Mouse (Mus musculus): ENCODE measurements around the gene Mzf1.
"Not testable (repeated sequence)": the region's sequence is repeated elsewhere in the genome, so short reads cannot be mapped to it uniquely, and the experiment has no call there.

Gene Mzf1

DNA sequence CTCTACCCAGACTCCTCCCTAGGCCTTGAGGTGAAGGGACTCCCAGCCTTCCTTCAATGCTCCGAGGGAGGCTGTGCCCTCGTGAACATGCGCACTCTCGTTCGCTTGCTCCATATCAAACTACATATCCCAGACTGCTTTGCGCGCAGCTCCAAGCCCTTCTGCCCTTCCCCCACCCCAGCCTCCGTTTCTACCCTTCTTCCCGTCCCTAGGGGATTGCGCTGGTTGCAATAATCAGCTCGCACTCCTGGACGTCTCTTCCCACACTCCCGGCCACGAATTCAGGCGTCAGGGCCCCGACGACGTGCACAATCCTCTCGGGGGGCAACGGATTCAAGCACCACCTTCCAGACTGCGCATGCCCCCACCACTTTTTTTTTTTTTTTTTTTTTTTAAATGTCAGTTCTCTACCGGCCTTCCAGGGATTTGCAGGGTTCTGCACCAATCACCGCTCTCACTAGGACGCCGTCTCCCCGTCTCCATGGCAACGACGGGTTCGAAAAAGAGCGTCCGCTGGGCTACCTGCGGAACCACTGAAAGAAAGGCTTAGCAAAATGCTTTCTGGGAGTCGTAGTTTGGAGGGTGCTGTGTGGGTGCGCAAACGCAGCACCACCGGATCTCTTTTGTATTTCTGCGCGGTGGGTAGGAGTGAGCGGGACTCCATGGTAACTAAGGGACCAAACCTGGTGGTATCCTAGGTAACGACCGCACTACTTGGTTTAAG, at the start of gene Mzf1:
Mzf1 (minus strand) TSS at position 478 of the 724 bp plus-strand sequence.
- DNase-seq = peak; percentile 99

DNA sequence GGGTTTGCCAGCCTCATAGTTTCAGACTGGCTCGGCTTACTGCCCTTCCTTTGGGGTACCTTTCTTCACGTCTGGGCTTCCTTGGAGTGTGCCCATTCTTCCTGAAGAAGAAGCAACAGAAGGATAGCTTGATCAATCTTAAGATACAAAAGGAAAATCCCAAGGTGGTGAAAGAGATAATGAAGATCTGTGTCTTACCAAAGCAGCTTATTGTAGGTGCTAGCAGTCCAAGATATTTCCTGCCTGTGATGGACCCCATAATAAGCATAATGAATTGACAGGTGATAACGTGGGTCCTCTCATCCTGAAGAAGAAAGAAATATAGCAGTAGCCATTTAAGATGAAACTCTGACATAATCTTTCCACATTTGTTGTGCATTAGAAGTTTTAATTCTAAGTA, 40.5 kb upstream of the Mzf1 start, which contains the start of gene Vmn1r85:
Vmn1r85 (minus strand) TSS at position 101 of the 400 bp plus-strand sequence.
- DNase-seq = no peak

DNA sequence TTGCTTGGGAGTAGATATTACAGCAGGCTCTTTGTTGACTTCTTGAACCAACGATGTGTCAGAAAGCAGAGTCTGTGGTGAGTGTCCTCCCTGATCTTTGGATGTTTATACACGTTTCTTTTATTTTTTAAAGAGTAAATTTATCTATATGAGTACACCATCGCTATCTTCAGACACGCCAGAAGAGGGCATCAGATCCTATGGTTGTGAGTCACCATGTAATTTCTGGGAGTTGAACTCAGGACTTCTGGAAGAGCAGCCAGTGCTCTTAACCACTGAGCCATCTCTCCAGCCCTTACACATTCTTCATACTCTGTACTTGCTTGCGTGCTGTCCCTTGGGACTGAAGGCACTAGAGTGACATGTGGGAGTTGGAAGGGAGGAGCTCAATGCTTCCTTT, 17.7 kb upstream of the Mzf1 start:
- DNase-seq = no peak

DNA sequence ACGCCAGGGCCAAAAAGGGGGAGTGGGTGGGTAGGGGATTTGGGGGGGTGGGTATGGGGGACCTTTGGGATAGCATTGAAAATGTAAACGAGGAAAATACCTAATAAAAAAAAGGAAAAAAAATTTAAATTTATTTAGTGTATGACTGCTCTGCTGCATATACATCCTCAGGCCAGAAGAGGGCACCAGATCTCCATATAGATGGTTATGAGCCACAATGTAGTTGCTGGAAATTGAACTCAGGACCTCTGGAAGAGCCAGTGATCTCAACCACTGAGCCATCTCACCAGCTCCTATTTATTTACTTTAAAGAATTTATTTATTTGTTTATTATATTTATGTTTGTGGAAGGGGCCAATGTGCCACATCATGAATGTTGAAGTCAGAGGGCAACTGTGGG, 8.8 kb upstream of the Mzf1 start:
- DNase-seq = not testable (repeated sequence)

DNA sequence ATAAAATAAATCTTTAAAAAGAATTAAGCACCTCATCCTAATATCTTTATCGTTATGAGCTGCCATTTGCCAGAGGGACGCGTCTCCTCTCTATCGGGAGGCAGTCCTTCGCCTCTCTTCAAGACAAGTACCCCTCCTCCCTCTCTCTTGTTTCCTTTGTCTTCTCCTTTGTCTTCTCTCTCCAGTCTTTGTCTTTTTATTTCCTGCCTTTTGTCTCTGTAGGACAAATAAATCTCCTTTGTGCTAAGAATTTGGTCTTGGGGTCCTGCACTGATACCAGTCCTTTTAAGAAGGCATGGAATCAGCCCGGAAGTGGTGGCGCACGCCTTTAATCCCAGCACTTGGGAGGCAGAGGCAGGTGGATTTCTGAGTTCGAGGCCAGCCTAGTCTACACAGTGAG, 5.0 kb upstream of the Mzf1 start:
- no peak for DNase-seq

DNA sequence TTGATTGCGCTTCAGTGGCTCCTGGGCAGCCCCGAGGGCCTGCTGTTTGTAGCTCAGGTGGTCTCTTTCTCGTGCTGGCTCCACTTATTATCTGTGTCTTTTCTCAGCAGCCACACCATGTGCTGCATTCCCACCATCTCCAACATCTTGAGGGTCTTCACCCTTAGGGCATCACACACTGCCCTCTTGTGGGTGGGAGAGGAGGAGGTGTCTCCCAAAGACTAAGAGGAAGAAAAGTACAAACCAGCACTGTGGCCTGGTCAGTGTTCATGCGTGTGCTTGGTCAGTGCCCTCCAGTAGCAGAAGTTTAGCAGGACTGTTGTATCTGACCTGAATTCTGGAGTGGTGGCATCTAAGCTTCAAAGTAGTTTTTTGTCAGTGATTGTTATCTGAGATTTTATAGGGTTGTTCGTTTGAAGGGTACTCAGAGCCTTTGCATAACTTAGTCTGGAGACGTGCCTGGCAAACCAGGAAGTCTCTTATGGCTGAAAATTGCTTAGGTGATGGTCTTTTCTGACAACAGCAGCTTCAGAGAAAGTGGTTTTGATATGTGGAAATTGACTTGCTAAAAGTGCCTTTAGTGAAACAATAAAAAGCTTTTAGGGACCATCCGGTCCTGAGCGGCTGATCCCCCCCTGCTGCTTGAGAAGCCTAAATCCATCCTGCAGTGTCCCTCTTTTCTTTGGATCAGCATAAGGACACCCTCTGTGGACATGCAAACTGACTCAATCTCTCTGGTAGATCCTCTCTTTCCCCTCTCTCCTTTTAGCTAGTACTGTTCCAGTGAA, 2.5 kb upstream of the Mzf1 start:
- peak; percentile 28 for DNase-seq

DNA sequence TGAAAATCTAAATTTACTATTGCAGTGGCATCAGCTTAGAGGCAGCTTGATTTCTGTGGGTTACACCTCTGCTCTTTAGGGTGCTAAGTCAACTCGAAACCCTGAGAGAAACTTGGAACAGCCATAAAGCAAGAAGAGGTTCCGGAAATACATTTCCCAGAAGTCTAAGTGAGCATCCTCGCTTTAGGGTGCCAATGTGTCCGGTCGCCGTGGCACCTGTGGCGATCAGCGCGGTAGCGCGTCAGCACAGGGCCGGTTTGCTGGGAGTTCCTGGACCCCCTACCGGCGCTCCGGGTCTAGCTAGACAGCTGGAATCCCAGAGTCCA, 640 bp downstream of the Mzf1 start:
- DNase-seq = no peak

DNA sequence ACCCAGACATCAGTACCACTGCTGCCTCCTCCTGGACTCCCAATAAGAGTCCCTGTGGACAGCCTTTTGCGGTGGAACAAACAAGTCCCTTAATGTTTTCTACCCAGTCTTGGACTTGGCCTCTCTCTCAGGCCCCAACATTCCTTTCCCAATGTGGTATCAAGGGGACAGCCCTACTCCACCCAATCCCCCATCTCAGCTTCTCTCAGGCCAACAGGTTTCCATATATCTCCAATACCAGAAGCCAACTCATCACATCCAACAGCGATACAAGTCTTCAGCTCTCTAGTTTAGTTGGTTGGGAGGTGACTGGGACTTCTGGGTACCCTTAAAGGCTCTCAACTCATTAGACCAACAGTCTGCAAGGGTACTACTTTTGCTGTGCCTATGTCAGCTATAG, 1.1 kb downstream of the Mzf1 start:
- DNase-seq = peak; percentile 60

DNA sequence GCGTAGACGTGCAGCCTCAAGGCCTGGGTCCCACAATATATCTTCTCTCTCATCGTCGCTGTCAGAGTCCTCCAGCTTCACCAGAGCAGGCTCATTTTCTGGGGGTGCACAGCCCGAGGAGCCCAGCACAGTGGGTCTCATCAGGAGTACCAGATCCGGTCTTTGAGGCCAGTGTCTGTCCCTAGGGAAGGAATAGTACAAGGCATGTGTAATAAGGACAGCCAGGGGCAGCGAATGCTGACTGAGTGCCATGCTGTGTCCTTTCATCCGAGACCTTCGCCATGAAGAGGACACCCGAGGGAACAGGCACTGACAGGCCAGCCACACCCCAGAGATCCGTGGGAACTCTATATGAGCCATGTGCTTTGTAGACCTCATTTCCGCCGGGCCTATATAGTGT, 1.6 kb downstream of the Mzf1 start:
- peak; percentile 66 for DNase-seq

DNA sequence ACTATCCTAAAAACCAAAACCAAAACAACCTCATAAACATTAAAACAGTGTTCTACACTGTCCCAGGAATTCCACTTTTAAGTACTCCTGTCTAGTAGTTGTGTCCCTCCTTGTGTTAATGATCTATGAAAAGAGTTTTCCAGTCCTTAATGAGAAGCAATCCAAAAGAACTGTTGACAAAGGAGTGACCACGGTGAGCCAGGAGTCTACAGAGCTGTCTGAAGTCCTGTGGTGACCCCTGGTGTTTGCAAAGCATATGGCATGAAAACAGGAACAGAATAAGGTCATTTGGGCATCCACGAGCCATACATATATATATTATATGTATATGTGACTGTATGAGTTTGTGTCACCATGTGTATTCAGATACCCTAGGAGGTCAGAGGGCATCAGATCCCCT, 8.5 kb downstream of the Mzf1 start:
- peak; percentile 68 for DNase-seq

DNA sequence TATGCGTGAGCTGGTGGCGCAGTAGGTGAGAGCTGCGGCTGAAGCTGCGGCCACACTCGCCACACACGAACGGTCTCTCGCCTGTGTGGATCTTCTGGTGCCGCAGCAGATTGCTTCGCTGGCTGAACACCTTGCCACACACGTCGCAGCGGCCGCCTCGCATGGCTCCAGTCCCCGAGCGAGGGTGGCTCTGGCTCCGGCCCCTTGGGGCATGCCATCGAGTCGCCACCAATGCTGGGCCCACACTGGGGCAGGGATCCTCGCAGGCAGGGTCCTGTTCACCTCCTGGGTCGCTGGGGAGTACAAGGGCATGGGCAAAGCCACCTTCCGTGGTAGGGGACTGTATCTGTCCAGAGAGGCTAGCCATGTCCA, 10.3 kb downstream of the Mzf1 start:
- DNase-seq = no peak

DNA sequence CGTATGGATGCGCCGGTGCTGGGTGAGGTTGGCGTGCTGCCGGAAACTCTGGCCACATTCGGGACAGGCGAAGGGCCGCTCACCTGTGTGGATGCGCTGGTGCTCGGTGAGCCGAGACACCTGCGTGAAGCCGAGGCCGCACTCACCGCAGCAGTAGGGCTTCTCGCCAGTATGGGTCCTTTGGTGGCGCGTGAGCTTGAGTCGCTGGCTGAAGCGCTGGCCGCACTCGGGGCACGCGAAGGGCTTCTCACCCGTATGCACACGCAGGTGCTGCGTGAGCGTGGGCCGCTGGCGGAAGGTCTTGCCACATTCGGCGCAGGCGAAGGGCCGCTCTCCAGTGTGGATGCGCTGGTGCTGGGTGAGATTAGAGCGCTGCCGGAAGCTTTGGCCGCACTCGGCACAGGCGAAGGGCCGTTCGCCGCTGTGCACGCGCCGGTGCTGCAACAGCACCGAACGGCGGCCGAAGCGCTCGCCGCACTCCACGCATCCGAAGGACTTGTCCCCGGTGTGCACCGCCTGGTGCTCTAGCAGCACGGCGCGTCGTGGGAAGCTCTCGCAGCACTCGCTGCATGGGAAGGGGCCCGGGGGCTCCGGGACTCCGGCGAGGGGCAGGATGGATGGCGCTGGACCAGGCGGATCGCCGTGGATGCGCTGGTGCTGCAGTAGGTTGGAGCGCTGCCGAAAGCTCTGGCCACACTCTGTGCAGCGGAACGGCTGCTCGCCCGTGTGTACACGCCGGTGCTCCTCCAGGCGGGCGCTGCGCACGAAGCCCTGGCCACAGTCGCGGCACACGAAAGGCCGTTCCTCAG, 10.9 kb downstream of the Mzf1 start:
- peak; percentile 86 for DNase-seq

DNA sequence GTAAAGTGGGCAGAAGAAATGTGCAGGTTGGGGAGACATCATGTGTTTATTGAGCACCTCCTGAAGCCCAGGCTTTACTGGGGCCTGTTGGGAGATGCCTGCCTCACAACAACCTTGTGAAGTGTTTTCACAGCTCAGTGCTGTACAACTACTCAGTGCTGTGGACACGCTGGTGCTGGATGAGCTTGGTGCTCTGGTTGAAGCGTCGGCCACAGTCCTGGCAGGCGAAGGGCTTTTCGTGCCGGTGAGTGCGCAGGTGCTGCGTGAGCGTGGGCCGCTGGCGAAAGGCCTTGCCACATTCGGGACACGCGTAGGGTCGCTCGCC, 11.5 kb downstream of the Mzf1 start:
- DNase-seq = no peak

DNA sequence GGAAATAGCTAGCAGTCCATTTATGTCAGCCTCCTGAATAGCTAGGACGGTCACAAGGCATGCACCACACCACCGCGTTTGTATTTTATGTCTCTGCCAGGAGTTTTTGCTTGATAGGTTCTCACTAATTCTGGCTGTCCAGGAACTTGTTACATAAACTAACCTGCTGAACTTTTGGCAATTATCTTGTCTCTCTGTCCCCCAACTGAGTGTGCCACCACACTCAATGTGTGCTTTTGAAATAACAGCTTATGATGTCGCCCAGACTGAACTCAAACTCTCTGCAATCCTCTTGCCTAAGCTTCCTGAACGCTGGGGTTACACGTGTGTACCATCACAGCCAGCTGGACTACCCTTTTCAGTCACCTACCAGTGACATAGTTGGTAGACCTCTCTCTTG, 12.1 kb downstream of the Mzf1 start:
- peak; percentile 46 for DNase-seq

DNA sequence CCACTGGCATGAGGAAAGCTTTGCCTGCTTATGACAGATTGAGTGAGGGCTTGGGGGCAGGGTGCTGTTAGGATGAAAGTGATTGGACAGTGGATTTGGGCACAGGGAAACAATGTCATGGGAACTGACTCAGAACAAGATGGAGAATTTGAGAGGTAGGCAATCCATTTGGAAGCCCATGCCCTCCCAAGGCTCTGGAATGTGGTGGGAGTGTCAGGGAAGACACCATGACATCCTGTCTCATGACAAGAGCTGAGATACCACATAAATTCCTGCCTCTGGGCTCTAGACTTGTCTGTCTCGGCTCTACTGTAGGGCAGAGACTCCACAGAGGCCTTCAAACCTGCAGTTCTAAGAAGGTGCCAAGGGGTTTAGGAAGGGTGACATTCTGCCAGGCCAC, 13.3 kb downstream of the Mzf1 start:
- DNase-seq = peak; percentile 39

DNA sequence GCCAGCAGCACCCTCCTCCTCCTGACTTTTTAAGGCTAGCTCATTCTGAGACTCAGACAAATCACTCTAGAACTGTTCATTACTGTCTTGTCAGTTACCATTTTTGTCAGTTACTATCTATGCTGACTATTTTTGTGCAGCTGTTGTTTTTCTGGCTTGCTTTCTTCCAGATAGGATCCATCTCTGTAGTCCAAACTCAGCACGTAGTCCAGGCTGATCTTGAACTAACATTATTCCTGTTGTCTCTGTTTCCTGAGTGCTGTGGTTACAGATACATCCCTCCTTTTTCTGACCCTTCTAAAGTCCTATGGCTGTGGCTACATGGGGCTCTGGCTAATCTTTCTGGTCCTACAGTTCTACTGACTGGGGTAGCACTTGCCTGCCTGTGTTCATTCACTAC, 15.4 kb downstream of the Mzf1 start:
- peak; percentile 27 for DNase-seq

DNA sequence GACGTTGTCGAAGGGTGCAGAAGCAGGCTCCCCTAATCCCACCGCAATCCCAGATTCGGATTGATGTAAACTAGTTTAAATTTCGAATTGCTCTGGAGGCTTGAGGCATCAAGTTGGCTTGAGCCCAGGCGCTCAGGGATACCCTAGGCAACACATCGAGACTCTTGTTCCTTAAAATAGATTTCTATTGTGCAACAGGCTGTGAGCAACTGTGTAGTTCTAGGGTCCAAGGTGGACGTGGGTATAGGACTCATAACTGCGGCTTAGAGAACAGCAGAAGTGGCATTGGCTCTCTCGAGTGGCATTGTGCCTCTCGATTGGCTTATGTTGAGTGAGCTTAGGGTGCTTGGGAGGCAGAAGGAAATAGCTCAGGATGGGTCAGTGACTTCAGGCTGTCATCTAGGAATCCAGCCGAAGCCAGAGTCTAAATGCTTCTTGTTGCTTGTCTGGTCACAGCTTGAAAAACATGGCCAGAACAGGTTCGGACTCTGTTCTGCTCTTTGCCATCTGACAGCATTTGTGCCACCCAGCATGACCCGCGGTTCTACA, 15.9 kb downstream of the Mzf1 start:
- no peak for DNase-seq

DNA sequence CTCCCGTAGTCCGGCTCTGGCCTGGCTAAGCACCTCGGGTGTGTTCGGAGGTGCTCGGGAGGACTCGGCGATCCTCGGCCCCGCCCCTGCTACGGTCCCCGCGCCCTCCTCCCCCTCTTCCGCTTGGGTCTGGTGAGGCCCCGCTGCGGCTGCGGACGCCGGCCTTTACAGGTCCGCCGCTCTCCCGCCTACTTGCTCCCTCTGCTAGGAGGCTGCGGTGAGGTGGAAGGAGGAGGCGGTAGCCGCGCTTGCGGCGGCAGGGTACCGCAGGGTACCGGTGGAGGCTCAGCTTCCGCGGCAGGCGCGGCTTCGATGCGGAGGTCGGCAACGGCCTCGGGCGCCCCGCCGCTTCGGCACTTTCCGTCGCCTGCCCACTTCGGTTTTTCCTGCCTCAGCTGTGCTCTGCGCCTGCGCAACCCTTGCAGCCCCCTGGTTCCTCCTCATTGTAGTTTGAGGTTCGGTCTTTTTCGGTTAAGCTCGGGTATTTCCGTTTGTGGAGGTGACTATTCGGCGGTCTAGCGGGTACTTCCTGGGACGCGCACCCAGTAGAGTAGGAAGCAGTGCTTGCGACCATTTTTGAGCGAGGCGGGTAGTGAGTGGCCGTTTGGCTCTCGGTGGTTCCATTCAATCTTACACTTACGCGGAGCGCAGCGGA, 16.5 kb downstream of the Mzf1 start, which contains the start of gene Ube2m:
Ube2m (minus strand) TSS at position 375 of the 655 bp plus-strand sequence.
- DNase-seq = peak; percentile 98

DNA sequence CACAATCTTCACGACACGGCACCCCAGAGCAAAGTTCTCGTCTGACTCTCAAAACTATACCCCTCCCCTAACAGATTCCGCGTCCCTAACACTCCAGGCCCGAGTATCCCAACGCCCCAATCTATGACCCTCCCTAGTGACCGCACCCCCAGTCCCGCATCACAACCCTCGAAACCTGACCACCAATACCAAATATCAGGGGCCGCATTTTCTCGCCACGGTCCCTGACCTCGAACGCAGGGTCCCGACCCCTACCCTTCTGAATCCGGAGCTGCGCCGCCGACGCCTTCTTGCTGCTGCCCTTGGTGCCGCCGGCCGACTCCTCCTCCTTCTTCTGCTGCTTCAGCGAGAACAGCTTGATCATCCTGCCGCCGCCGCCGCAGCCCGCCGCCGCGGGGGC, 17.2 kb downstream of the Mzf1 start:
- peak; percentile 80 for DNase-seq

DNA sequence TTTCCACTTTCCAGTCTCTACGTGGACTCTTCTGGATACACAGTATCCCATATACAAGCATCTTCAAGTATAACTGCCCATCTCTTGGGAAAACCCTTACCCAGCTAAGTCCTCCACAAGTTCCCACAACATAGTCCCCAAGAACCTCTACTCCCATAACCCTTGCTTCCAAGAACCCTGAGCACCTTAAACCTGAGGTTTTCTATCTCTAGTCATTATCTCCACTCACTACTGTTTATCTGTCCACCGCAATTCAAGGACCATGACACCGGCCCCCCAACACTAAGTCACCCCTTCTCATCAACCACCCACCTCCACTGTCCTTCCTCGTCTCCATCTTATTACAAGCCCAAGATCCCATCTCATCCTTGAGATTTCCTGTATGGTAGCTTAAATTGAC, 17.8 kb downstream of the Mzf1 start:
- no peak for DNase-seq

DNA sequence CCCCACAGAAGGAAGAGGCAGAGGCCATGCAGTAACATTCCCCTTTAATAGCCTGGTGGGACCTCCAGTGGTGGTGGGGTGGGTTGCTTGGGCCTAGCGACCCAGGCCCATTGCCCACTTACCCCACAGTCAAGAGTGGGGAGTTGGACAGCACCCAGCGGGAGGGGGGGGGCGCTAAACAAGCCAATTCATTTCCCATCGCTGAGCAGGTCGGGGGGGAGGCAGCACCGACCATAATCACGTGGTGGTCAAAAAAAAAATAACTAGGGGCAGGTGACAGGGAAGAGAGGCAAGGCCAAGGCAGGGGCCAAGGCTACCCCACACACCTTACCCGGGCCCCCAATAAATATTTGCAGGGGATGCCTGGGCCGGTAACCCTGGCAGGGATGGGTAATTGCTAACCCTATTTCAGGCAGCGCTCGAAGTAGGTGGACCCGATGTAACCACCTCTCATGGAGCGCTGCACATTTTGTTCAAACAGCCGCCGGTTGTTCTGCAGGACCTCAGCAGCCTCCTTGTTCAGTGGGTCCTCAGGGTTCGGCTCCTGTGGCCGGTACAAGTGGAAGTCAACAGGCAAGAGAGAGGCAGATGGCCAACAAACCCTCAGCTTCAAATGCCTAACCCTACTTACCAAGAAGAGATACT, 19.2 kb downstream of the Mzf1 start:
- DNase-seq = peak; percentile 78

Measured in cerebellum, adult 9-11 months (tissue).